Mouse (Mus musculus) CD8-positive naive resting alpha-beta T cell, adult 57 days (primary cell): Measurements from ENCODE around the gene Tmem88b. TPM values are rescaled to one million over a fixed set of nuclear protein-coding genes. Genes with fewer than 3 reads are reported as not detected.

Experiments used
- total RNA-seq: library from RNA; stranded (reverse); gene quantifications from one replicate; pipeline ENCODE4 v1.2.4, GENCODE M21; 2023

The Tmem88b gene
- total RNA-seq: not detected

GRCm38 (mm10) chr4:155785819-155786218 is at the start of gene Tmem88b:
Tmem88b (minus strand) TSS chr4:155785874.

GRCm38 (mm10) chr4:155831205-155831766 is 45.6 kb upstream of the Tmem88b start, which contains the start of gene Aurkaip1:
Aurkaip1 (plus strand) TSS chr4:155831272.

GRCm38 (mm10) chr4:155811929-155812664 is 26.4 kb upstream of the Tmem88b start, which contains the start of gene Ccnl2:
Ccnl2 (plus strand) TSS chr4:155812489.

GRCm38 (mm10) chr4:155802741-155803339 is 17.2 kb upstream of the Tmem88b start, which contains the start of gene Mrpl20:
Mrpl20 (plus strand) TSS chr4:155802878.

GRCm38 (mm10) chr4:155790021-155790489 is 4.4 kb upstream of the Tmem88b start, which contains the start of gene Ankrd65:
Ankrd65 (plus strand) TSS chr4:155790439.

GRCm38 (mm10) chr4:155774280-155774754 is 11.4 kb downstream of the Tmem88b start, which contains the start of gene Vwa1:
Vwa1 (minus strand) TSS chr4:155774698.

GRCm38 (mm10) chr4:155760613-155761355 is 24.9 kb downstream of the Tmem88b start, which contains the start of gene Atad3a:
Atad3a (minus strand) TSS chr4:155761093.

GRCm38 (mm10) chr4:155734350-155734941 is 51.2 kb downstream of the Tmem88b start, which contains the start of gene Tmem240:
Tmem240 (plus strand) TSS chr4:155734800.

Other genes with a start within 250 kb of the Tmem88b start
- gene Nadk, start 223.5 kb downstream of the Tmem88b start, total RNA-seq: 49.7 TPM
- 32.1 TPM for gene Slc35e2, start 184.5 kb downstream of the Tmem88b start, total RNA-seq
- gene Cdk11b, start 161.0 kb downstream of the Tmem88b start, total RNA-seq: 173 TPM
- not detected for gene Gm10563, start 140.5 kb downstream of the Tmem88b start, total RNA-seq
- gene Mmp23, start 132.5 kb downstream of the Tmem88b start, total RNA-seq: not detected
- gene Mib2, start 116.7 kb downstream of the Tmem88b start, total RNA-seq: 43.4 TPM
- 6.3 TPM for gene Fndc10, start 91.5 kb downstream of the Tmem88b start, total RNA-seq
- gene Ssu72, start 81.1 kb downstream of the Tmem88b start, total RNA-seq: 66.8 TPM
- 0.46 TPM for gene Tmem240, start 51.1 kb downstream of the Tmem88b start, total RNA-seq
- gene Atad3a, start 24.8 kb downstream of the Tmem88b start, total RNA-seq: 54.1 TPM
- gene Vwa1, start 11.2 kb downstream of the Tmem88b start, total RNA-seq: not detected
- gene Ankrd65, start 4.6 kb upstream of the Tmem88b start, total RNA-seq: not detected
- gene Mrpl20, start 17.0 kb upstream of the Tmem88b start, total RNA-seq: 42.1 TPM
- 224 TPM for gene Ccnl2, start 26.6 kb upstream of the Tmem88b start, total RNA-seq
- gene Aurkaip1, start 45.4 kb upstream of the Tmem88b start, total RNA-seq: 77.3 TPM
- gene Mxra8, start 53.8 kb upstream of the Tmem88b start, total RNA-seq: 2.2 TPM
- 65.7 TPM for gene Dvl1, start 61.5 kb upstream of the Tmem88b start, total RNA-seq
- gene Tas1r3, start 77.5 kb upstream of the Tmem88b start, total RNA-seq: 1.3 TPM
- gene Cptp, start 83.6 kb upstream of the Tmem88b start, total RNA-seq: 16.1 TPM
- gene Ints11, start 83.7 kb upstream of the Tmem88b start, total RNA-seq: 63.0 TPM
- gene Pusl1, start 105.9 kb upstream of the Tmem88b start, total RNA-seq: 46.0 TPM
- 48.0 TPM for gene Acap3, start 105.9 kb upstream of the Tmem88b start, total RNA-seq
- gene Ube2j2, start 158.0 kb upstream of the Tmem88b start, total RNA-seq: 114 TPM
- 3.1 TPM for gene C1qtnf12, start 176.4 kb upstream of the Tmem88b start, total RNA-seq
- gene B3galt6, start 206.8 kb upstream of the Tmem88b start, total RNA-seq: 2.8 TPM
- 167 TPM for gene Sdf4, start 207.0 kb upstream of the Tmem88b start, total RNA-seq
- gene Tnfrsf4, start 228.0 kb upstream of the Tmem88b start, total RNA-seq: 15.7 TPM
- 28.4 TPM for gene Tnfrsf18, start 240.3 kb upstream of the Tmem88b start, total RNA-seq